Mouse (Mus musculus): ENCODE data around the gene Rapgef1.

- TF ChIP-seq CTCF (IDR thresholded peaks at IDR 0.05; ENCODE audit: insufficient read depth, low read depth, low read length), result no peak
- no peak for TF ChIP-seq POLR2A (IDR thresholded peaks at IDR 0.05; ENCODE audit: insufficient read depth, low read depth, low read length)
Measured at GRCm38 (mm10) chr2:29707731-29708130, 88.2 kb downstream of the Rapgef1 start.
